18 mouse cellular contexts compared by ENCODE assay signal in the genomic region with DNA sequence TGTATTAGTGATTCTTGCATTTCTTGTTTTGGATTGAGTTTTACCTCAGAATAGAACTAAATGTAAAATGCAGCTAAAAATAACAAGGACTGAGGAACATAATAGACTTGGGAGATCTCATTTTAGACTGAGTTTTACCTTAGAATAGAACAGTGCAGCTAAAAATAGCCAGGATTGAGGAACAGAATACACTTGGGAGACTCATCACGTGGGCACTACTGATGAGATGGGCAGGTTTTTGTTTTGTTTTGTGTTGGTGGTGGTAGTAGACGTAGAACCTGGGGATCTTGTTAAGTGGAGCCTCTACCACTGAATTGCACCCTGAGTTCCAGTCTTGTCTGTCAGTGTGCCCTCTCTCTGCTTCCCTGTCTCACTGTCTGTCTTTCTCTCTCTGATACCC. TPM values are rescaled to one million over a fixed set of nuclear protein-coding genes. Genes with fewer than 3 reads are reported as not detected.
A peak's percentile ranks its signal among the peaks of the same experiment; 100 is the strongest.
DNase-seq lines count a peak whose midpoint lies in the region; ATAC-seq and TF ChIP-seq lines count a peak whose summit lies in the region.
"Had no signal": no experiment of that assay in that cellular context is flagged by ENCODE, and none has a peak within 500 bp of the region (broad histone marks: within the 10 kb centered on the region; RNA-seq: fewer than 3 reads in every experiment).

No protein-coding gene starts in this region.

- no peaks in the 10 kb centered on the region for H3K36me3 ChIP-seq in forebrain, embryonic 16.5 days (ENCODE audit: control insufficient read depth, insufficient read depth)
- H3K36me3 ChIP-seq in forebrain, embryonic 13.5 days (ENCODE audit: poor library complexity, severe bottlenecking) = no peaks in the 10 kb centered on the region
- no peaks in the 10 kb centered on the region for H3K36me3 ChIP-seq in heart, embryonic 12.5 days
- H3K36me3 ChIP-seq in midbrain, postnatal 0 days (ENCODE audit: insufficient read depth, low read length) = no peaks in the 10 kb centered on the region
- no peaks in the 10 kb centered on the region for H3K36me3 ChIP-seq in midbrain, embryonic 10.5 days
- H3K36me3 ChIP-seq in splenic B cell, adult 2 months (ENCODE audit: control insufficient read depth, insufficient read depth, low read length, poor library complexity, severe bottlenecking) = no peaks in the 10 kb centered on the region
- H3K36me3 ChIP-seq: embryonic facial prominence, embryonic 15.5 days; limb, embryonic 13.5 days; liver, embryonic 15.5 days had no signal

- H3K4me3 ChIP-seq in forebrain, embryonic 16.5 days (replicated peaks; ENCODE audit: low read length) = peak overlapping the region; percentile 2; the same call in 1 of the 2 replicates
- H3K4me3 ChIP-seq in forebrain, embryonic 13.5 days = no peak overlapping the region
- no peak overlapping the region for H3K4me3 ChIP-seq in heart, embryonic 12.5 days
- H3K4me3 ChIP-seq in midbrain, postnatal 0 days (ENCODE audit: low read depth, low read length) = peak overlapping the region; percentile 83; the same call in 1 of the 2 replicates
- no peak overlapping the region for H3K4me3 ChIP-seq in midbrain, embryonic 10.5 days
- H3K4me3 ChIP-seq: embryonic facial prominence, embryonic 15.5 days; limb, embryonic 13.5 days; liver, embryonic 15.5 days; myocyte had no signal

- H3K27ac ChIP-seq in forebrain, embryonic 16.5 days (ENCODE audit: low read length) = no peak overlapping the region
- H3K27ac ChIP-seq in forebrain, embryonic 13.5 days = no peak overlapping the region
- H3K27ac ChIP-seq in heart, embryonic 12.5 days (ENCODE audit: poor library complexity, severe bottlenecking) = peak overlapping the region; percentile 20; the same call in 1 of the 2 replicates
- no peak overlapping the region for H3K27ac ChIP-seq in midbrain, postnatal 0 days (ENCODE audit: low read depth, low read length)
- no peak overlapping the region for H3K27ac ChIP-seq in midbrain, embryonic 10.5 days (replicated peaks)
- H3K27ac ChIP-seq: embryonic facial prominence, embryonic 15.5 days; limb, embryonic 13.5 days; liver, embryonic 15.5 days had no signal

- no peak for TF ChIP-seq CTCF in midbrain, postnatal 0 days (IDR thresholded peaks at IDR 0.05)

- H3K4me2 ChIP-seq in forebrain, embryonic 16.5 days (ENCODE audit: low read length) = peak overlapping the region; percentile 82
- H3K4me2 ChIP-seq in forebrain, embryonic 13.5 days = no peak overlapping the region
- H3K4me2 ChIP-seq in heart, embryonic 12.5 days = peak overlapping the region; percentile 95
- peak overlapping the region; percentile 65 for H3K4me2 ChIP-seq in midbrain, postnatal 0 days (ENCODE audit: low read depth, low read length, poor library complexity, severe bottlenecking)
- H3K4me2 ChIP-seq: embryonic facial prominence, embryonic 15.5 days; limb, embryonic 13.5 days; liver, embryonic 15.5 days had no signal

- H3K4me1 ChIP-seq in forebrain, embryonic 16.5 days (replicated peaks; ENCODE audit: control insufficient read depth, insufficient read depth, low read length) = peaks cover 10% of the 10 kb centered on the region
- H3K4me1 ChIP-seq in forebrain, embryonic 13.5 days = peaks cover 20% of the 10 kb centered on the region
- peaks cover 24% of the 10 kb centered on the region for H3K4me1 ChIP-seq in heart, embryonic 12.5 days (replicated peaks)
- peaks cover 5% of the 10 kb centered on the region; the same call in 1 of the 2 replicates for H3K4me1 ChIP-seq in midbrain, postnatal 0 days (ENCODE audit: insufficient read depth, low read length)
- peaks cover 14% of the 10 kb centered on the region for H3K4me1 ChIP-seq in midbrain, embryonic 10.5 days

- no peak overlapping the region for H3K9ac ChIP-seq in forebrain, embryonic 16.5 days (replicated peaks; ENCODE audit: low read depth, low read length)
- no peak overlapping the region for H3K9ac ChIP-seq in forebrain, embryonic 13.5 days
- no peak overlapping the region for H3K9ac ChIP-seq in heart, embryonic 12.5 days
- H3K9ac ChIP-seq in midbrain, postnatal 0 days (replicated peaks; ENCODE audit: low read length, poor library complexity, severe bottlenecking) = no peak overlapping the region
- H3K9ac ChIP-seq: embryonic facial prominence, embryonic 15.5 days; limb, embryonic 13.5 days; liver, embryonic 15.5 days had no signal

- H3K9me3 ChIP-seq in forebrain, embryonic 16.5 days (ENCODE audit: control insufficient read depth, low read length) = no peaks in the 10 kb centered on the region
- H3K9me3 ChIP-seq in forebrain, embryonic 13.5 days (replicated peaks) = no peaks in the 10 kb centered on the region
- H3K9me3 ChIP-seq in heart, embryonic 12.5 days (replicated peaks) = no peaks in the 10 kb centered on the region
- H3K9me3 ChIP-seq in midbrain, postnatal 0 days (ENCODE audit: low read length) = no peaks in the 10 kb centered on the region
- H3K9me3 ChIP-seq in midbrain, embryonic 10.5 days (replicated peaks) = no peaks in the 10 kb centered on the region
- H3K9me3 ChIP-seq: embryonic facial prominence, embryonic 15.5 days; limb, embryonic 13.5 days; liver, embryonic 15.5 days; megakaryocyte, embryonic 14.5 days had no signal

- no peak for DNase-seq in heart, postnatal 4 days
- no peak for DNase-seq in midbrain, postnatal 0 days (ENCODE audit: low spot score)
- DNase-seq in midbrain, embryonic 10.5 days (ENCODE audit: low spot score) = no peak
- DNase-seq in splenic B cell, adult 2 months (ENCODE audit: low read depth, low spot score) = peak; percentile 51
- no peak for DNase-seq in cerebellum, postnatal 36 days
- DNase-seq: cerebellum, adult 11 months; kidney, adult 9 months; lung, postnatal 10 days; thymus, postnatal 4 days had no signal

- 75% methylated on average over 2 of the region's 2 CpGs for WGBS in forebrain, embryonic 16.5 days
- WGBS in forebrain, embryonic 13.5 days = 88% methylated on average over 2 of the region's 2 CpGs
- WGBS in heart, embryonic 12.5 days = 42% methylated on average over 2 of the region's 2 CpGs
- 77% methylated on average over 2 of the region's 2 CpGs for WGBS in midbrain, postnatal 0 days
- WGBS in midbrain, embryonic 10.5 days = 73% methylated on average over 2 of the region's 2 CpGs

- ATAC-seq in forebrain, embryonic 16.5 days = no peak
- no peak for ATAC-seq in forebrain, embryonic 13.5 days
- ATAC-seq in heart, embryonic 12.5 days (ENCODE audit: insufficient number of reproducible peaks, low FRiP score) = no peak
- no peak for ATAC-seq in midbrain, postnatal 0 days (ENCODE audit: low FRiP score)
- ATAC-seq: inflammation-experienced regulatory T-cells, adult 6 months had no signal

- H3K27me3 ChIP-seq in forebrain, embryonic 16.5 days (replicated peaks; ENCODE audit: control insufficient read depth, insufficient read depth, low read length) = no peaks in the 10 kb centered on the region
- H3K27me3 ChIP-seq in forebrain, embryonic 13.5 days = 0 out of 2 replicates have a peak, but pooled peaks cover 7% of the 10 kb centered on the region
- H3K27me3 ChIP-seq in heart, embryonic 12.5 days (replicated peaks) = no peaks in the 10 kb centered on the region; the same call in 1 of the 2 replicates
- H3K27me3 ChIP-seq in midbrain, postnatal 0 days (ENCODE audit: insufficient read depth, low read length) = no peaks in the 10 kb centered on the region
- H3K27me3 ChIP-seq in midbrain, embryonic 10.5 days (ENCODE audit: low read depth, poor library complexity, severe bottlenecking) = peaks cover 20% of the 10 kb centered on the region
- H3K27me3 ChIP-seq in splenic B cell, adult 2 months (ENCODE audit: control insufficient read depth, insufficient read depth, low read length, poor library complexity, severe bottlenecking) = no peaks in the 10 kb centered on the region

RNA-seq across cellular contexts. Expression of a gene that starts 2.1 kb away (rescaled TPM):
- polyA plus RNA-seq in forebrain, embryonic 16.5 days (2015; fragmentation: Nextera tagmentation; extraction: Ambion mirVana) = 50.8 and 57.8 TPM in 2 replicates
- polyA plus RNA-seq in forebrain, embryonic 13.5 days (2015; fragmentation: Nextera tagmentation; extraction: Ambion mirVana) = 29.7 and 29.9 TPM in 2 replicates
- polyA plus RNA-seq in heart, embryonic 12.5 days (2016; fragmentation: Nextera tagmentation; extraction: Ambion mirVana) = 38.9 and 39.0 TPM in 2 replicates
- 10 to 100 TPM; 18.2 to 20.3 TPM for total RNA-seq in heart, postnatal 4 days (2021)
- 17.4 and 21.1 TPM in 2 replicates for total RNA-seq in midbrain, postnatal 0 days (2014; rRNA removed)
- 57.5 and 61.1 TPM in 2 replicates for polyA plus RNA-seq in midbrain, postnatal 0 days (2015; fragmentation: Nextera tagmentation; extraction: Ambion mirVana)
- 7.0 and 7.2 TPM in 2 replicates for polyA plus RNA-seq in midbrain, embryonic 10.5 days (2016; fragmentation: Nextera tagmentation; extraction: Ambion mirVana)

RNA-seq across cellular contexts. Expression of a gene that starts 56.2 kb away (rescaled TPM):
- polyA plus RNA-seq in forebrain, embryonic 16.5 days (2015; fragmentation: Nextera tagmentation; extraction: Ambion mirVana) = 5.4 and 5.6 TPM in 2 replicates
- polyA plus RNA-seq in forebrain, embryonic 13.5 days (2015; fragmentation: Nextera tagmentation; extraction: Ambion mirVana) = 10.8 and 11.3 TPM in 2 replicates
- 9.2 and 10.0 TPM in 2 replicates for polyA plus RNA-seq in heart, embryonic 12.5 days (2016; fragmentation: Nextera tagmentation; extraction: Ambion mirVana)
- total RNA-seq in heart, postnatal 4 days (2021) = 10 to 100 TPM in 1 of 2 experiments, 1 to 10 TPM in 1; 9.5 to 10.2 TPM
- 7.4 and 15.5 TPM in 2 replicates for total RNA-seq in midbrain, postnatal 0 days (2014; rRNA removed)
- polyA plus RNA-seq in midbrain, postnatal 0 days (2015; fragmentation: Nextera tagmentation; extraction: Ambion mirVana) = 4.2 and 4.8 TPM in 2 replicates
- 15.7 and 17.3 TPM in 2 replicates for polyA plus RNA-seq in midbrain, embryonic 10.5 days (2016; fragmentation: Nextera tagmentation; extraction: Ambion mirVana)

Comparison
In these comparisons a context has a peak if more than half of its experiments do, and no peak if none do; other contexts are left out.
1. H3K4me3 ChIP-seq: peak in forebrain, embryonic 16.5 days (single experiment) and midbrain, postnatal 0 days (single experiment); none in forebrain, embryonic 13.5 days (single experiment), heart, embryonic 12.5 days (single experiment) and midbrain, embryonic 10.5 days (single experiment).